Mouse (Mus musculus): Measurements from ENCODE around the gene Ehbp1. TPM values are rescaled to one million over a fixed set of nuclear protein-coding genes. Genes with fewer than 3 reads are reported as not detected.

The Ehbp1 gene
- polyA plus RNA-seq, 2 experiments = 12.1 to 21.4 TPM

- 91% methylated on average over 4 of the region's 4 CpGs for WGBS
- no peaks in the 10 kb centered on the region for H3K27me3 ChIP-seq (ENCODE audit: control insufficient read depth, insufficient read depth, low read length)
- no peaks in the 10 kb centered on the region for H3K9me3 ChIP-seq (ENCODE audit: control insufficient read depth, low read length)
- no peak for DNase-seq (ENCODE audit: low spot score)
- H3K9ac ChIP-seq (ENCODE audit: low read depth, low read length, severe bottlenecking) = no peak overlapping the region
- H3K4me3 ChIP-seq (replicated peaks; ENCODE audit: low read length) = no peak overlapping the region
- no peaks in the 10 kb centered on the region for H3K4me1 ChIP-seq (ENCODE audit: control insufficient read depth, insufficient read depth, low read length)
- no peak overlapping the region for H3K4me2 ChIP-seq (replicated peaks; ENCODE audit: low read depth, low read length, severe bottlenecking)
- no peak for TF ChIP-seq POLR2A (IDR thresholded peaks at IDR 0.05; ENCODE audit: borderline replicate concordance, extremely low read depth, insufficient read depth, insufficient read length)
- no peak overlapping the region for H3K27ac ChIP-seq (replicated peaks; ENCODE audit: low read depth, low read length)
- H3K36me3 ChIP-seq (ENCODE audit: control insufficient read depth, insufficient read depth, low read length) = peaks cover 18% of the 10 kb centered on the region
- no peak for ATAC-seq (ENCODE audit: low FRiP score, low read depth)
Observed at GRCm38 (mm10) chr11:22061660-22062059, 280.4 kb downstream of the Ehbp1 start.

DNA sequence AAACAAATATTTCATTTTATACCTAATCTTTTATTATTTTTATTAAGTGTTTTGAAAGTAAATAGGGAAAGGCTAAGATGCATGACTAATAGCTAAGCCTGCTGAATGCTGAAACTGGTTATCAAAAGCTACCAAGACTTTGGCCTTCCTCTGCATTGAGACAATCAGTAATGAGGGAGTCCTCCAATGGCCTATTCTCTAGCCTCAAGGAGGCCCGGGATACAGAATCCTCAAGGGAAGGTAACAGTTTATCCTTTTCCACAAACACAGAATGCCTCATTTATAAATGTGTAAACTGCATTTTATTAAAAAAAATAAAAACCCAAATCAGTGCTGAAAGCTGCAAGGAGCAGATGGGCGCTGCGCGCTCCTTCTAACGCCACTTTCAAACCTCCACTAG lies 284.6 kb downstream of the Ehbp1 start:
- DNase-seq (ENCODE audit: low spot score) (no peak), ATAC-seq (ENCODE audit: low FRiP score, low read depth) (no peak)
- WGBS = 90% methylated on average over 5 of the region's 5 CpGs
- Histone ChIP-seq H3K36me3 (ENCODE audit: control insufficient read depth, insufficient read depth, low read length) (peaks cover 11% of the 10 kb centered on the region), H3K9me3 (ENCODE audit: control insufficient read depth, low read length) (no peaks in the 10 kb centered on the region), H3K27ac (replicated peaks; ENCODE audit: low read depth, low read length) (no peak overlapping the region), H3K27me3 (ENCODE audit: control insufficient read depth, insufficient read depth, low read length) (no peaks in the 10 kb centered on the region), H3K9ac (ENCODE audit: low read depth, low read length, severe bottlenecking) (no peak overlapping the region), H3K4me3 (replicated peaks; ENCODE audit: low read length) (no peak overlapping the region), H3K4me1 (ENCODE audit: control insufficient read depth, insufficient read depth, low read length) (no peaks in the 10 kb centered on the region), H3K4me2 (replicated peaks; ENCODE audit: low read depth, low read length, severe bottlenecking) (no peak overlapping the region)
- no peak for TF ChIP-seq POLR2A (IDR thresholded peaks at IDR 0.05; ENCODE audit: borderline replicate concordance, extremely low read depth, insufficient read depth, insufficient read length)

GRCm38 (mm10) chr11:22055908-22056307 lies 286.2 kb downstream of the Ehbp1 start:
- no peak overlapping the region for H3K27ac ChIP-seq (replicated peaks; ENCODE audit: low read depth, low read length)
- peaks cover 13% of the 10 kb centered on the region for H3K36me3 ChIP-seq (ENCODE audit: control insufficient read depth, insufficient read depth, low read length)
- H3K27me3 ChIP-seq (ENCODE audit: control insufficient read depth, insufficient read depth, low read length) = no peaks in the 10 kb centered on the region
- ATAC-seq (ENCODE audit: low FRiP score, low read depth) = no peak
- H3K4me3 ChIP-seq (replicated peaks; ENCODE audit: low read length) = no peak overlapping the region
- no peaks in the 10 kb centered on the region for H3K4me1 ChIP-seq (ENCODE audit: control insufficient read depth, insufficient read depth, low read length)
- TF ChIP-seq POLR2A (IDR thresholded peaks at IDR 0.05; ENCODE audit: borderline replicate concordance, extremely low read depth, insufficient read depth, insufficient read length) = no peak
- WGBS = 75% methylated on average over 6 of the region's 6 CpGs
- no peaks in the 10 kb centered on the region for H3K9me3 ChIP-seq (ENCODE audit: control insufficient read depth, low read length)
- H3K4me2 ChIP-seq (replicated peaks; ENCODE audit: low read depth, low read length, severe bottlenecking) = no peak overlapping the region
- H3K9ac ChIP-seq (ENCODE audit: low read depth, low read length, severe bottlenecking) = no peak overlapping the region
- DNase-seq (ENCODE audit: low spot score) = no peak

- H3K4me3 ChIP-seq (replicated peaks; ENCODE audit: low read length) = no peak overlapping the region
- no peak for TF ChIP-seq POLR2A (IDR thresholded peaks at IDR 0.05; ENCODE audit: borderline replicate concordance, extremely low read depth, insufficient read depth, insufficient read length)
- DNase-seq (ENCODE audit: low spot score) (no peak), ATAC-seq (ENCODE audit: low FRiP score, low read depth) (no peak)
- H3K9ac ChIP-seq (ENCODE audit: low read depth, low read length, severe bottlenecking) = no peak overlapping the region
- H3K4me1 ChIP-seq (ENCODE audit: control insufficient read depth, insufficient read depth, low read length) = no peaks in the 10 kb centered on the region
- WGBS = 80% methylated on average over 10 of the region's 10 CpGs
- no peaks in the 10 kb centered on the region for H3K27me3 ChIP-seq (ENCODE audit: control insufficient read depth, insufficient read depth, low read length)
- no peak overlapping the region for H3K27ac ChIP-seq (replicated peaks; ENCODE audit: low read depth, low read length)
- no peak overlapping the region for H3K4me2 ChIP-seq (replicated peaks; ENCODE audit: low read depth, low read length, severe bottlenecking)
- peaks cover 7% of the 10 kb centered on the region; the same call in 1 of the 2 replicates for H3K36me3 ChIP-seq (ENCODE audit: control insufficient read depth, insufficient read depth, low read length)
- no peaks in the 10 kb centered on the region for H3K9me3 ChIP-seq (ENCODE audit: control insufficient read depth, low read length)
Observed at GRCm38 (mm10) chr11:22053034-22053668, 288.9 kb downstream of the Ehbp1 start.

- WGBS = 74% methylated on average over 7 of the region's 7 CpGs
- TF ChIP-seq POLR2A (IDR thresholded peaks at IDR 0.05; ENCODE audit: borderline replicate concordance, extremely low read depth, insufficient read depth, insufficient read length) = no peak
- Histone ChIP-seq H3K4me3 (replicated peaks; ENCODE audit: low read length) (no peak overlapping the region), H3K4me1 (ENCODE audit: control insufficient read depth, insufficient read depth, low read length) (no peaks in the 10 kb centered on the region), H3K9me3 (ENCODE audit: control insufficient read depth, low read length) (no peaks in the 10 kb centered on the region), H3K27me3 (ENCODE audit: control insufficient read depth, insufficient read depth, low read length) (no peaks in the 10 kb centered on the region), H3K4me2 (replicated peaks; ENCODE audit: low read depth, low read length, severe bottlenecking) (no peak overlapping the region), H3K27ac (replicated peaks; ENCODE audit: low read depth, low read length) (no peak overlapping the region), H3K9ac (ENCODE audit: low read depth, low read length, severe bottlenecking) (no peak overlapping the region), H3K36me3 (ENCODE audit: control insufficient read depth, insufficient read depth, low read length) (peaks cover 7% of the 10 kb centered on the region; the same call in 1 of the 2 replicates)
- ATAC-seq (ENCODE audit: low FRiP score, low read depth) = no peak
- DNase-seq (ENCODE audit: low spot score) = no peak
Observed at GRCm38 (mm10) chr11:22050864-22051263, 291.2 kb downstream of the Ehbp1 start.
